Mouse (Mus musculus) MEL (cell line): ENCODE results near the gene Stx4a.

Experiments used
- CHD2 ChIP-seq: IDR thresholded peaks from 2 replicates; pipeline ENCODE4 v1.6.1; 2011; ENCODE audit warnings: low read length, improper control_type of control experiment
- CTCF ChIP-seq, 3 experiments: IDR thresholded peaks in 2 of 3; conservative IDR thresholded peaks in 1 of 3; 2 replicates each; pipeline ENCODE4 v1.5.1; 2011 to 2012; ENCODE audit warnings: low read length in 3 of 3, low read depth in 2 of 3, mild to moderate bottlenecking in 2 of 3, improper control_type of control experiment in 1 of 3, inconsistent platforms in 1 of 3, mixed read lengths in 1 of 3, moderate library complexity in 1 of 3; ENCODE audit not compliant: control insufficient read depth in 1 of 3, insufficient read depth in 1 of 3, poor library complexity in 1 of 3, severe bottlenecking in 1 of 3
- E2F4 ChIP-seq: IDR thresholded peaks from 2 replicates; pipeline ENCODE4 v1.6.1; 2011; ENCODE audit warnings: low read depth, low read length, improper control_type of control experiment, borderline replicate concordance
- EP300 ChIP-seq, 2 experiments: IDR thresholded peaks; 2 replicates each; pipeline ENCODE4 v1.6.1; 2011; ENCODE audit warnings: improper control_type of control experiment in 2 of 2, low read length in 2 of 2, low read depth in 1 of 2, mild to moderate bottlenecking in 1 of 2
- GATA1 ChIP-seq: IDR thresholded peaks from 2 replicates; pipeline ENCODE4 v1.6.1; 2011; ENCODE audit warnings: low read depth, low read length, improper control_type of control experiment
- MEF2A ChIP-seq: IDR thresholded peaks from 2 replicates; pipeline ENCODE4 v1.6.1; 2014; ENCODE audit warnings: low read depth, mild to moderate bottlenecking, inconsistent platforms, low read length, improper control_type of control experiment; ENCODE audit not compliant: poor library complexity, insufficient replicate concordance, severe bottlenecking; ENCODE audit errors: extremely low read depth
- MYC ChIP-seq: IDR thresholded peaks from 2 replicates; pipeline ENCODE4 v1.6.1; 2011; ENCODE audit warnings: low read depth, mild to moderate bottlenecking, low read length, improper control_type of control experiment, moderate library complexity
- POLR2A ChIP-seq, 2 experiments: IDR thresholded peaks; 2 replicates each; pipeline ENCODE4 v1.6.1; 2011 to 2012; ENCODE audit warnings: low read length in 2 of 2, mild to moderate bottlenecking in 2 of 2, control low read depth in 1 of 2, improper control_type of control experiment in 1 of 2, low read depth in 1 of 2, moderate library complexity in 1 of 2; ENCODE audit not compliant: control insufficient read depth in 1 of 2, insufficient read depth in 1 of 2, poor library complexity in 1 of 2
- RAD21 ChIP-seq: IDR thresholded peaks from 2 replicates; pipeline ENCODE4 v1.6.1; 2011; ENCODE audit warnings: mild to moderate bottlenecking, low read depth, low read length, improper control_type of control experiment
- TAL1 ChIP-seq: IDR thresholded peaks from 2 replicates; pipeline ENCODE4 v1.6.1; 2012; ENCODE audit warnings: mild to moderate bottlenecking, inconsistent platforms, low read length, moderate library complexity, mixed read lengths
- UBTF ChIP-seq: IDR thresholded peaks from 2 replicates; pipeline ENCODE4 v1.6.1; 2012; ENCODE audit warnings: low read depth, mild to moderate bottlenecking, inconsistent platforms, low read length, improper control_type of control experiment, moderate library complexity, borderline replicate concordance; ENCODE audit not compliant: insufficient read depth
- USF1 ChIP-seq: IDR thresholded peaks from 2 replicates; pipeline ENCODE4 v1.6.1; 2014; ENCODE audit warnings: low read depth, mild to moderate bottlenecking, inconsistent platforms, low read length, improper control_type of control experiment, moderate library complexity
- ZNF384 ChIP-seq: IDR thresholded peaks from 2 replicates; pipeline ENCODE4 v1.6.1; 2012; ENCODE audit warnings: low read depth, mild to moderate bottlenecking, inconsistent platforms, low read length, improper control_type of control experiment

DNA sequence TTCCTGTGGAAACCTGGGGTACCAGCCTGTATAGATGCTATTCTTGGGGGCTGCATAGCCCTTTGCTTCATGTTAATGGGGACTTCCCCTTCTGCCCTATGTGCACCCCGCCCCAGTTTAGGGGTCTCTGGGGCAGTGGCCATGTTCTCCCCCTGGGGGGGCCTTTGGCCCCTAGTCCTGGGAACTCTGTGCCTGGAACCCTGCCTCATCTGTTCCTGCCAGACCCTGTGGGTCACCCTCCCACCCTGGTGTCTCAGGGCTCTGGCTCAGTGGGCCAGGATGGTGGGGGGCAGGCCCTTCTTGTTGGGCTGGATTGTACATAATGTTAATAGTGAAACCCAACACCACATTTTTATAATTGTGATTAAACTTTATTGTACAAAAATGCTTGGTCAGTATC, 24.4 kb upstream of the Stx4a start:
- TF ChIP-seq CTCF (IDR thresholded peaks at IDR 0.05 in 2 of 3, conservative IDR thresholded peaks at IDR 0.05 in 1 of 3; ENCODE audit: control insufficient read depth in 1 of 3, insufficient read depth in 1 of 3, low read depth in 2 of 3, low read length in 3 of 3, poor library complexity in 1 of 3, severe bottlenecking in 1 of 3) (no peak), ZNF384 (no peak), EP300 (IDR thresholded peaks at IDR 0.05; ENCODE audit: low read depth in 1 of 2, low read length in 2 of 2) (no peak), GATA1 (no peak), E2F4 (no peak), POLR2A (IDR thresholded peaks at IDR 0.05; ENCODE audit: control insufficient read depth in 1 of 2, insufficient read depth in 1 of 2, low read depth in 1 of 2, low read length in 2 of 2, poor library complexity in 1 of 2) (no peak), MEF2A (no peak), MYC (no peak), CHD2 (no peak), USF1 (no peak), TAL1 (no peak), RAD21 (no peak), UBTF (no peak)
